Mouse (Mus musculus) heart, postnatal 0 days (tissue): ENCODE results near the gene Slc13a5.

ENCODE experiments used
- CTCF ChIP-seq: IDR thresholded peaks from 2 replicates; pipeline ENCODE4 v1.5.1; 2016; ENCODE audit warnings: antibody characterized with exemption, control low read depth, low read depth
- EP300 ChIP-seq: IDR thresholded peaks from 2 replicates; pipeline ENCODE4 v1.6.1; 2016; ENCODE audit warnings: antibody characterized with exemption, low read depth

DNA sequence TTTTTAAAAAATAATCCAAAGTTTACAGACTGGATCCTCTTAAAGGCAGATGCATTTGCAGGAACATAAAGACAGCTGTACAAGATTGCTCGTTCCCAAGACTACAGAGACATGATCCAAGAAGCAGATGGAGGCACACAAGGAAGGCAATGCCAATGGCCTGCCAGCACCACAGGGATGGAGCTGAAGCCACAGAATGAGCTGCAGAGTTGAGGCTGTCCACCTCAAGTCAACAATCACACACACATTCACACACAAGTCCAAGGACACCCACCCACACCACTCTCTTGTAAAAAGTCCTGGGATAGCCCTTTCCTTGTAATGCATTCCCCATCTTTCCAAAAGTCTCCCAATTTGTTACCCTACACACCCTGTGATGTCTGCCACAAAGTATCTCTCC is 63.6 kb downstream of the Slc13a5 start:
- TF ChIP-seq CTCF (no peak), EP300 (no peak)
